In the genomic region with DNA sequence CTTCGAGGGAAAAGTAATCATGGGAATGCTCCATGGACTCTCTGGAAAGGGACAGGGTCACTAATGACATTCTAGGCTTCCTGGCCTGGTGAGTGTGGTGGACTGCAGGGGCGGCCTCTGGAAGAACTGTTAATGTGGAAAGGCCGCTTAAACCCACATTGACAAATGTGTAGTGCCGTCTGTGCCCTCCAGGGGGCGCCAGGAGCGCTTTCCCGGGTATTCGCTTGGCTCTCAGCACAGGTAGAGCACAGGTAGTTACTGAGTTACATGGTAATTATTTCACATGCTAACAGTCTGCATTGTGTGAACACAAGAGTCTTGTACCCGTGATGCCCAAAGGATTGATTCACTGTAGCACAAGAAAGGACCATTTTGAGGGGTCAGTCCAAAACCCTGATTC, we compare ENCODE assay signal across 10 mouse cellular contexts. TPM values are rescaled to one million over a fixed set of nuclear protein-coding genes. Genes with fewer than 3 reads are reported as not detected.
DNase-seq lines count a peak whose midpoint lies in the region; ATAC-seq and TF ChIP-seq lines count a peak whose summit lies in the region.
"Had no signal": no experiment of that assay in that cellular context is flagged by ENCODE, and none has a peak within 500 bp of the region (broad histone marks: within the 10 kb centered on the region; RNA-seq: fewer than 3 reads in every experiment).

No protein-coding gene starts in this region.

- TF ChIP-seq CTCF in midbrain, postnatal 0 days (IDR thresholded peaks at IDR 0.05) = peak; percentile 64
- peak; percentile 72 for TF ChIP-seq CTCF in bone marrow macrophage, adult 2 months (IDR thresholded peaks at IDR 0.05; ENCODE audit: low read depth, low read length)

- H3K9me3 ChIP-seq in midbrain, postnatal 0 days (ENCODE audit: low read length) = no peaks in the 10 kb centered on the region
- H3K9me3 ChIP-seq in midbrain, embryonic 16.5 days (replicated peaks; ENCODE audit: control insufficient read depth, low read length, poor library complexity, severe bottlenecking) = no peaks in the 10 kb centered on the region
- H3K9me3 ChIP-seq: embryonic facial prominence, embryonic 12.5 days; limb, embryonic 13.5 days had no signal

- H3K36me3 ChIP-seq in midbrain, postnatal 0 days (ENCODE audit: insufficient read depth, low read length) = no peaks in the 10 kb centered on the region
- no peaks in the 10 kb centered on the region for H3K36me3 ChIP-seq in midbrain, embryonic 16.5 days (ENCODE audit: control insufficient read depth, insufficient read depth, low read length)
- H3K36me3 ChIP-seq: embryonic facial prominence, embryonic 12.5 days; limb, embryonic 13.5 days had no signal

- no peak for TF ChIP-seq POLR2A in bone marrow macrophage, adult 2 months (IDR thresholded peaks at IDR 0.05; ENCODE audit: borderline replicate concordance, low read depth, low read length)

- no peak for ATAC-seq in midbrain, postnatal 0 days (ENCODE audit: low FRiP score)
- ATAC-seq in midbrain, embryonic 16.5 days = no peak

- H3K27ac ChIP-seq in midbrain, postnatal 0 days (ENCODE audit: low read depth, low read length) = no peak overlapping the region
- no peak overlapping the region for H3K27ac ChIP-seq in midbrain, embryonic 16.5 days (ENCODE audit: low read length)
- no peak overlapping the region for H3K27ac ChIP-seq in bone marrow macrophage, adult 2 months (ENCODE audit: insufficient read depth, low read depth, low read length)
- H3K27ac ChIP-seq: embryonic facial prominence, embryonic 12.5 days; limb, embryonic 13.5 days had no signal

- peaks cover 17% of the 10 kb centered on the region for H3K4me1 ChIP-seq in midbrain, postnatal 0 days (ENCODE audit: insufficient read depth, low read length)
- peaks cover 25% of the 10 kb centered on the region for H3K4me1 ChIP-seq in midbrain, embryonic 16.5 days (ENCODE audit: control insufficient read depth, insufficient read depth, low read length)
- H3K4me1 ChIP-seq in bone marrow macrophage, adult 2 months (ENCODE audit: control insufficient read depth, insufficient read depth, low read length) = no peaks in the 10 kb centered on the region

- H3K9ac ChIP-seq in midbrain, postnatal 0 days (replicated peaks; ENCODE audit: low read length, poor library complexity, severe bottlenecking) = no peak overlapping the region
- H3K9ac ChIP-seq in midbrain, embryonic 16.5 days (ENCODE audit: low read depth, low read length) = no peak overlapping the region
- H3K9ac ChIP-seq: embryonic facial prominence, embryonic 12.5 days; limb, embryonic 13.5 days had no signal

- no peak overlapping the region for H3K4me3 ChIP-seq in midbrain, postnatal 0 days (ENCODE audit: low read depth, low read length)
- no peak overlapping the region for H3K4me3 ChIP-seq in midbrain, embryonic 16.5 days (ENCODE audit: low read depth, low read length)
- no peak overlapping the region for H3K4me3 ChIP-seq in bone marrow macrophage, adult 2 months (ENCODE audit: insufficient read depth, low read length)
- H3K4me3 ChIP-seq: embryonic facial prominence, embryonic 12.5 days; limb, embryonic 13.5 days had no signal

- intact Hi-C loops in left cerebral cortex, postnatal 14 days (cut with DNase I) = no loop called here
- intact Hi-C loops in gastrocnemius, postnatal 36 days (cut with DNase I) = no loop called here

- no peak for DNase-seq in midbrain, postnatal 0 days (ENCODE audit: low spot score)
- DNase-seq in kidney, postnatal 25 days = peak; percentile 52 to 56
- peak; percentile 67 for DNase-seq in testis, postnatal 14 days (ENCODE audit: low spot score)
- DNase-seq in left cerebral cortex, postnatal 14 days (ENCODE audit: low spot score in 2 of 2) = no peak
- DNase-seq in urinary bladder, adult 2 months (ENCODE audit: low spot score) = no peak
- no peak for DNase-seq in gastrocnemius, postnatal 36 days

- 44% methylated on average over 9 of the region's 9 CpGs for WGBS in midbrain, postnatal 0 days
- 42% methylated on average over 9 of the region's 9 CpGs for WGBS in midbrain, embryonic 16.5 days

- no peaks in the 10 kb centered on the region for H3K27me3 ChIP-seq in midbrain, postnatal 0 days (ENCODE audit: insufficient read depth, low read length)
- H3K27me3 ChIP-seq in midbrain, embryonic 16.5 days (ENCODE audit: control insufficient read depth, insufficient read depth, low read depth, low read length) = no peaks in the 10 kb centered on the region

- H3K4me2 ChIP-seq in midbrain, postnatal 0 days (ENCODE audit: low read depth, low read length, poor library complexity, severe bottlenecking) = no peak overlapping the region
- no peak overlapping the region for H3K4me2 ChIP-seq in midbrain, embryonic 16.5 days (ENCODE audit: low read length)
- H3K4me2 ChIP-seq: embryonic facial prominence, embryonic 12.5 days; limb, embryonic 13.5 days had no signal

RNA-seq across cellular contexts. Expression of a gene that starts 21.0 kb away (rescaled TPM):
- 22.4 and 25.5 TPM in 2 replicates for total RNA-seq in midbrain, postnatal 0 days (2014; rRNA removed)
- 2.1 and 2.4 TPM in 2 replicates for polyA plus RNA-seq in midbrain, postnatal 0 days (2015; fragmentation: Nextera tagmentation; extraction: Ambion mirVana)
- 3.8 and 3.9 TPM in 2 replicates for polyA plus RNA-seq in midbrain, embryonic 16.5 days (2015; fragmentation: Nextera tagmentation; extraction: Ambion mirVana)
- polyA plus RNA-seq in bone marrow macrophage, adult 2 months (2012; ENCODE audit: insufficient read depth, insufficient read length, missing spikeins) = not detected in 2 replicates
- 10 to 100 TPM; 17.0 to 18.1 TPM for total RNA-seq in left cerebral cortex, postnatal 14 days (2021)
- 0.01 TPM in 2 replicates for polyA plus RNA-seq in urinary bladder, adult 2 months (2012; rRNA removed)
- total RNA-seq in gastrocnemius, postnatal 36 days (2021) = not detected

RNA-seq across cellular contexts. Expression of a gene that starts 47.1 kb away (rescaled TPM):
- total RNA-seq in midbrain, postnatal 0 days (2014; rRNA removed) = 4.9 and 6.6 TPM in 2 replicates
- polyA plus RNA-seq in midbrain, postnatal 0 days (2015; fragmentation: Nextera tagmentation; extraction: Ambion mirVana) = 2.9 and 3.3 TPM in 2 replicates
- polyA plus RNA-seq in midbrain, embryonic 16.5 days (2015; fragmentation: Nextera tagmentation; extraction: Ambion mirVana) = 3.0 and 3.9 TPM in 2 replicates
- polyA plus RNA-seq in bone marrow macrophage, adult 2 months (2012; ENCODE audit: insufficient read depth, insufficient read length, missing spikeins) = not detected in 2 replicates
- 1 to 10 TPM; 2.8 to 2.9 TPM for total RNA-seq in left cerebral cortex, postnatal 14 days (2021)
- 6.5 and 7.7 TPM in 2 replicates for polyA plus RNA-seq in urinary bladder, adult 2 months (2012; rRNA removed)
- not detected for total RNA-seq in gastrocnemius, postnatal 36 days (2021)

RNA-seq across cellular contexts. Expression of a gene that starts 50.8 kb away (rescaled TPM):
- total RNA-seq in midbrain, postnatal 0 days (2014; rRNA removed) = 17.3 and 22.5 TPM in 2 replicates
- 6.4 and 7.4 TPM in 2 replicates for polyA plus RNA-seq in midbrain, postnatal 0 days (2015; fragmentation: Nextera tagmentation; extraction: Ambion mirVana)
- 10.4 and 11.0 TPM in 2 replicates for polyA plus RNA-seq in midbrain, embryonic 16.5 days (2015; fragmentation: Nextera tagmentation; extraction: Ambion mirVana)
- 144 and 157 TPM in 2 replicates for polyA plus RNA-seq in bone marrow macrophage, adult 2 months (2012; ENCODE audit: insufficient read depth, insufficient read length, missing spikeins)
- 10 to 100 TPM; 27.0 to 29.5 TPM for total RNA-seq in left cerebral cortex, postnatal 14 days (2021)
- polyA plus RNA-seq in urinary bladder, adult 2 months (2012; rRNA removed) = 45.8 and 47.4 TPM in 2 replicates
- total RNA-seq in gastrocnemius, postnatal 36 days (2021) = 10 to 100 TPM; 29.6 to 30.3 TPM

Comparison
In these comparisons a context has a peak if more than half of its experiments do, and no peak if none do; other contexts are left out.
1. DNase-seq: peak in kidney, postnatal 25 days (2 of 2) and testis, postnatal 14 days (single experiment); none in midbrain, postnatal 0 days (single experiment), left cerebral cortex, postnatal 14 days (0 of 2), urinary bladder, adult 2 months (single experiment) and gastrocnemius, postnatal 36 days (0 of 2).